Mouse (Mus musculus): ENCODE results near the gene Lctl.

Lctl gene

GRCm38 (mm10) chr9:64116876-64117275 lies at the start of gene Lctl:
TSS of gene Lctl (plus strand) at chr9:64117147.
- DNase-seq (ENCODE audit: low spot score), result peak; percentile 71

- DNase-seq (ENCODE audit: low spot score), result no peak
These were observed 49.2 kb upstream of the Lctl start for GRCm38 (mm10) chr9:64067787-64068186.

GRCm38 (mm10) chr9:64068571-64068970 lies 48.4 kb upstream of the Lctl start:
- DNase-seq (ENCODE audit: low spot score), result no peak

- DNase-seq (ENCODE audit: low spot score), result no peak
These were observed 47.8 kb upstream of the Lctl start for GRCm38 (mm10) chr9:64069131-64069530.

GRCm38 (mm10) chr9:64070674-64071073 lies 46.3 kb upstream of the Lctl start:
- DNase-seq (ENCODE audit: low spot score), result no peak

GRCm38 (mm10) chr9:64074831-64075230 lies 42.1 kb upstream of the Lctl start:
- no peak for DNase-seq (ENCODE audit: low spot score)

GRCm38 (mm10) chr9:64076412-64076811 lies 40.5 kb upstream of the Lctl start:
- DNase-seq (ENCODE audit: low spot score), result no peak

- DNase-seq (ENCODE audit: low spot score), result no peak
These were observed 38.6 kb upstream of the Lctl start for GRCm38 (mm10) chr9:64078386-64078792.

- no peak for DNase-seq (ENCODE audit: low spot score)
These were observed 37.0 kb upstream of the Lctl start for GRCm38 (mm10) chr9:64079922-64080321.

GRCm38 (mm10) chr9:64084231-64084630 lies 32.7 kb upstream of the Lctl start:
- peak; percentile 60 for DNase-seq (ENCODE audit: low spot score)

- peak; percentile 77 for DNase-seq (ENCODE audit: low spot score)
These were observed 32.1 kb upstream of the Lctl start for GRCm38 (mm10) chr9:64084661-64085399.

GRCm38 (mm10) chr9:64085976-64086375 lies 31.0 kb upstream of the Lctl start:
- no peak for DNase-seq (ENCODE audit: low spot score)

- no peak for DNase-seq (ENCODE audit: low spot score)
These were observed 30.4 kb upstream of the Lctl start for GRCm38 (mm10) chr9:64086543-64086942.

- peak; percentile 78 for DNase-seq (ENCODE audit: low spot score)
These were observed 29.3 kb upstream of the Lctl start for GRCm38 (mm10) chr9:64087461-64088235.

- no peak for DNase-seq (ENCODE audit: low spot score)
These were observed 28.6 kb upstream of the Lctl start for GRCm38 (mm10) chr9:64088346-64088745.

- no peak for DNase-seq (ENCODE audit: low spot score)
These were observed 27.9 kb upstream of the Lctl start for GRCm38 (mm10) chr9:64089004-64089403.

- no peak for DNase-seq (ENCODE audit: low spot score)
These were observed 22.9 kb upstream of the Lctl start for GRCm38 (mm10) chr9:64094083-64094482.

GRCm38 (mm10) chr9:64098282-64098681 lies 18.7 kb upstream of the Lctl start:
- no peak for DNase-seq (ENCODE audit: low spot score)

GRCm38 (mm10) chr9:64100442-64100841 lies 16.5 kb upstream of the Lctl start:
- peak; percentile 83 for DNase-seq (ENCODE audit: low spot score)

GRCm38 (mm10) chr9:64105301-64105700 lies 11.6 kb upstream of the Lctl start:
- no peak for DNase-seq (ENCODE audit: low spot score)

GRCm38 (mm10) chr9:64110502-64110901 lies 6.4 kb upstream of the Lctl start:
- no peak for DNase-seq (ENCODE audit: low spot score)

- DNase-seq (ENCODE audit: low spot score), result no peak
These were observed 2.3 kb upstream of the Lctl start for GRCm38 (mm10) chr9:64114646-64115045.

- no peak for DNase-seq (ENCODE audit: low spot score)
These were observed 1.2 kb upstream of the Lctl start for GRCm38 (mm10) chr9:64115756-64116155.
